Mouse (Mus musculus) embryonic facial prominence, embryonic 13.5 days (tissue): ENCODE data around the gene Bcas3. TPM values are rescaled to one million over a fixed set of nuclear protein-coding genes. Genes with fewer than 3 reads are reported as not detected.

ENCODE experiments used
- ATAC-seq: fragments of 200-750 bp; cut with Nextera tagmentation; 2 replicates; pipeline ENCODE4 v1.8.0; 2017; ENCODE audit warnings: low read depth; ENCODE audit not compliant: insufficient number of reproducible peaks, insufficient read depth, low FRiP score, low TSS enrichment
- H3K27ac ChIP-seq: fragments of 300-500 bp; sonication (generic); 2 replicates; pipeline ENCODE4 v1.5.1; 2015; ENCODE audit warnings: moderate library complexity, mild to moderate bottlenecking, inconsistent platforms
- H3K27me3 ChIP-seq: fragments of 300-500 bp; sonication (generic); 2 replicates; pipeline ENCODE4 v1.6.1; 2015; ENCODE audit warnings: mild to moderate bottlenecking, inconsistent platforms
- H3K36me3 ChIP-seq: fragments of 300-500 bp; sonication (generic); 2 replicates; pipeline ENCODE4 v1.6.1; 2015; ENCODE audit warnings: mild to moderate bottlenecking, inconsistent platforms
- H3K4me1 ChIP-seq: fragments of 300-500 bp; sonication (generic); 2 replicates; pipeline ENCODE4 v1.6.1; 2015; ENCODE audit warnings: inconsistent platforms
- H3K4me2 ChIP-seq: fragments of 300-500 bp; sonication (generic); 2 replicates; pipeline ENCODE4 v1.6.1; 2015; ENCODE audit warnings: moderate library complexity, mild to moderate bottlenecking, inconsistent platforms
- H3K4me3 ChIP-seq: fragments of 300-500 bp; sonication (generic); 2 replicates; pipeline ENCODE4 v1.5.1; 2015; ENCODE audit warnings: mild to moderate bottlenecking, inconsistent platforms
- H3K9ac ChIP-seq: fragments of 300-500 bp; sonication (generic); 2 replicates; pipeline ENCODE4 v1.6.1; 2015; ENCODE audit warnings: mild to moderate bottlenecking, inconsistent platforms
- H3K9me3 ChIP-seq: fragments of 300-500 bp; sonication (generic); 2 replicates; pipeline ENCODE4 v1.6.1; 2016; ENCODE audit warnings: inconsistent platforms
- WGBS: fragments of 180-500 bp; shearing (Covaris S2); methylation state at CpG from one replicate; pipeline ENCODE4 v1.1.7; 2015; ENCODE audit warnings: mixed read lengths; 5-methylcytosine and 5-hydroxymethylcytosine counted together
- polyA plus RNA-seq: library from polyadenylated mRNA; unstranded; fragments of >200 nt; fragmentation: Nextera tagmentation; extraction: Ambion mirVana; gene quantifications from 2 replicates; pipeline ENCODE4 v1.2.1, GENCODE M21; 2015

Bcas3 gene
- polyA plus RNA-seq, 1 experiment from 2014 or later: 33.1 TPM

DNA sequence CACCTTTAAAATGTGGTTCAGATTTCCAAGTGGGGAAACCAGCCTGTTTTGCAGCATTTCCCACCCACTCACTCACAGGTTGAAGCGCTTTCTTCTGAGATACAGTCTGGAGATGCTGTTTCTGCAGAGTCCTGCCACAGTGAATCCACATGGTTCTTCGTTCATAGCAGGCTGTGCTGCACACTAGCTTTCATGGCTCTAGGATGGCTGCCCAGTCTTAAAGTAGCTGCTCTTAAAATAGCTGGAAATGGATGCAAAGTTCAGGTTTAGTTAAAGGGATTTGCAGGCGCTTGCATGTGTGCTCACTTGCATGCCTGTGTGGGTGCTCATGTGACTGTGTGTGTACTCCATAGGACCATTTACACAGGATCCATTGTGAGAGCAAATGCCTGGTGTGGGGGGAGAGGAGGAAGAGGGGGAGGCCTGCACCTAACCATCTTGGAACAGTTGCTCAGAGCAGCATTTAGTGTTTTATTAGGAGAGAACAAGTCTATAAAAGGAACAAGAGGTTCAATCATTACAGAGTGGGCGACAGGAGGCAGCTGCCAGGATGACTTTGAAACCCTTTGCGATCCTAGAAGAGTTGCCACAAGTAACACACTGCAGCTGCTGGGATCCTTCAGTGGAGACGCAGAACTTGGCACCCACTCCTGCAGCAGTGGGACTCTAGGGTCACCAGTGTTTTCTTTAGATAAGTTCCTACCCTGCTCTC, 386.5 kb downstream of the Bcas3 start:
- H3K4me3 ChIP-seq: no peak overlapping the region
- H3K9me3 ChIP-seq: no peaks in the 10 kb centered on the region
- H3K4me2 ChIP-seq: no peak overlapping the region
- 0 out of 2 replicates have a peak, but pooled peaks cover 5% of the 10 kb centered on the region for H3K27me3 ChIP-seq
- no peak overlapping the region for H3K9ac ChIP-seq
- 46% methylated on average over 6 of the region's 6 CpGs for WGBS
- peaks cover 60% of the 10 kb centered on the region for H3K4me1 ChIP-seq
- no peaks in the 10 kb centered on the region for H3K36me3 ChIP-seq
- H3K27ac ChIP-seq: peak overlapping the region; percentile 2; the same call in 1 of the 2 replicates
- ATAC-seq: no peak

DNA sequence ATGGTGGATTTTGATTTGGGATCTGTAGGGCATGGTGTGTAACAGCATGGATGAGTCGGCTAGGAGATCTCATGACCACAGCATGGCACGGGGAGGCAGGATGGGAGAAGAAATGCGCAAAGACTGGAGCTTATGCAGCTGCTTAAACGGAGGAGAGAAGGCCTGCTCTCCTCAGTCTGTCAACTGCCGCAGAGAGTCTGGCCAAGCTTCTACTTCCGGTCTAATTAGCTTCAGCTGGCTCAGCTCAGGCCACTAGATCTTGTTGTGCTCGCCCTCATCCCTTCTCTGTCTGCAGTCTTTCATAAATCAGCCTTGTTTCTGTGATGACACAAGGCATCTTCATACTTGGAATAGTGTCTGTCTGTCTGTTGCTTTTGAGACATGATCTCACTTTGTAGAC, 393.4 kb downstream of the Bcas3 start:
- peaks cover 5% of the 10 kb centered on the region; the same call in 1 of the 2 replicates for H3K27me3 ChIP-seq
- H3K36me3 ChIP-seq: no peaks in the 10 kb centered on the region
- H3K4me1 ChIP-seq: peaks cover 36% of the 10 kb centered on the region
- no peak for ATAC-seq
- no peaks in the 10 kb centered on the region for H3K9me3 ChIP-seq
- WGBS: 49% methylated on average over 7 of the region's 7 CpGs
- no peak overlapping the region for H3K4me3 ChIP-seq
- H3K4me2 ChIP-seq: no peak overlapping the region
- peak overlapping the region; percentile 7; the same call in 1 of the 2 replicates for H3K27ac ChIP-seq
- H3K9ac ChIP-seq: no peak overlapping the region

DNA sequence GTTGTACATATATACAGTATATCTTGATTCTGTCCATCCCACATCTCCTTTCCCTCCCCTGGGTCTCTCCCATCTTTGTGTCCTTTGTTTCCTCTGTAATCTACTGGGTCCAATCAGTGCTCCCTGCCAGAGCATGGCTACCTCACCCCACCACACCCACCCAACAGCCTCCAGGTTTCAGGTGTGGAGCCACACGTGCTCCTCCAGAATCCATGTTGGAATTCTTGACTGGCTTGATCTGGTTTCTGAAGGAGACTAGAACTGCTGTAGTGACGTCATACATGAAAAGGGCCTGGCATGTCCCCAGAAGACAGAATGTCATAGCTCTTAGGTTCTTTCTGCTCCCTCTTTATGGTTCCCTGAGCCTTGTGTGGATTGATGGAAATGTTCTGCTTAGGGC, 395.9 kb downstream of the Bcas3 start:
- no peak overlapping the region for H3K4me2 ChIP-seq
- no peaks in the 10 kb centered on the region; the same call in 1 of the 2 replicates for H3K27me3 ChIP-seq
- WGBS: 87% methylated on average over 2 of the region's 2 CpGs

DNA sequence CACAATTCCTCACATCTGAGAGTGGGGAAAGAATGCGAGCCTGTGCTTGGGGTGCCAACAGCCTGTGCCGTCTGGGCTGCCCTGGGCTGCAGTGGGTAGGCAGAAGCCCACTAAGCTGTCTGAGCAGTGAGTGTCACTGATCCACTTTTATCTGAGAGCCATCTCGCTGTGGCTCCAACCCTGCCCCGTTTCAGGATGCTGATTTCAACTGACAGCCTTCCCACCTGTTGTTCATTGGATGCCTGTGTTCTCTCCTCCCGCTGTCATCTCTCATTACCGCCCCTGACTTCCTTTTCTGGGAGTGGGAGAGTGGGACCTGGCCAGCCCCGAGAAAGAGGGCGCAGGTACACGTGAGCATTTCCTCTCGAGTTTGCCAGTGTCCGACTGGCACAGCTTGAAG, 398.2 kb downstream of the Bcas3 start:
- 30% methylated on average over 11 of the region's 11 CpGs for WGBS
- no peaks in the 10 kb centered on the region; the same call in 1 of the 2 replicates for H3K27me3 ChIP-seq
- H3K4me3 ChIP-seq: no peak overlapping the region
- H3K27ac ChIP-seq: no peak overlapping the region; the same call in 1 of the 2 replicates
- no peaks in the 10 kb centered on the region for H3K9me3 ChIP-seq
- H3K36me3 ChIP-seq: no peaks in the 10 kb centered on the region
- no peak for ATAC-seq
- 0 out of 2 replicates have a peak overlapping the region, but pooled peaks have one; percentile 27 for H3K9ac ChIP-seq
- H3K4me2 ChIP-seq: no peak overlapping the region
- peaks cover 26% of the 10 kb centered on the region for H3K4me1 ChIP-seq

More for the DNA sequence above, 395.9 kb downstream of the Bcas3 start:
- Histone ChIP-seq H3K36me3 (no peaks in the 10 kb centered on the region), H3K4me1 (peaks cover 20% of the 10 kb centered on the region), H3K9me3 (no peaks in the 10 kb centered on the region), H3K9ac (no peak overlapping the region), H3K4me3 (no peak overlapping the region), H3K27ac (no peak overlapping the region)
- no peak for ATAC-seq

DNA sequence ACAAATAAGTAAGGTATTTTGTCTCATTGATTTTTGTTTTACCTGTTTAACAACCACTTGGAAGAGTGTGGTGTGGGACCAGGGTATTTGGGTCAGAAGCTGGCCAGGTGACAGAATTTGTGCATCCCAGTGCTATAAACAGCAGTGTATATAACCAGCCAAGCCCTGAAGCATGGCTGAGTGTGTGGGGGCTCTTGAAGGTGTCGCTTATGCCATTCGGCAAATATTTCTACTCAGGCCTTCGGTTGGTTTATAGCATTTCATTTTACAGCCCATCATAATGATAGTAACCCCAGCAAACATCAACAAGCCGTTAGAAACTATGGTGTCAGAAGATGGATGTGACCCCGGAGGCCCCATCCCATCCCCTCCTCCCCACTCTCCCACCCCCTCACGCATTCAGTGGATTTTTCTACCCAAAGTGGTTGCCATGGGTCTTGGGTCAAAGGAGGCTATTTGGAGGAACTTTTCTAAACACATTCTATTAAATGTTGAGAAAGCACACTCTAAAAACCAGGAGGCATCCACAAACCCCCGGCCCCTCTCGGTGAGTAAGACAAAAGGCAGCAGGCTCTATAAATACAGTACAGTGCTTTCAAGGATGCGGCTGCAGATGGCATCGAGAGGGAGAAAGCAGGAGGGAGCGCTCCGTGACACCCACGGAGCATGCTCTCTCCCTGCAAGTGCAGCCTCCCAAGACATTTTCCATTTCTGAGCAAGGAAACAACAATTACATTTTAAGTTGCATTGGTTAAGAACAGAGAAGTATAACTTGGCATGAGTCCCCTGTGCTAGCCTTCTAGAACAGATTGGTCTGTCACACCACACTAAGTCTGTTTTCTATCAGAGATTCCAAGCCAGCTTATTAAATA, 401.9 kb downstream of the Bcas3 start:
- Histone ChIP-seq H3K9me3 (no peaks in the 10 kb centered on the region), H3K4me2 (no peak overlapping the region), H3K4me1 (peaks cover 35% of the 10 kb centered on the region), H3K4me3 (no peak overlapping the region), H3K27me3 (no peaks in the 10 kb centered on the region; the same call in 1 of the 2 replicates), H3K36me3 (no peaks in the 10 kb centered on the region), H3K9ac (no peak overlapping the region), H3K27ac (no peak overlapping the region; the same call in 1 of the 2 replicates)
- 68% methylated on average over 13 of the region's 13 CpGs for WGBS
- ATAC-seq: no peak

DNA sequence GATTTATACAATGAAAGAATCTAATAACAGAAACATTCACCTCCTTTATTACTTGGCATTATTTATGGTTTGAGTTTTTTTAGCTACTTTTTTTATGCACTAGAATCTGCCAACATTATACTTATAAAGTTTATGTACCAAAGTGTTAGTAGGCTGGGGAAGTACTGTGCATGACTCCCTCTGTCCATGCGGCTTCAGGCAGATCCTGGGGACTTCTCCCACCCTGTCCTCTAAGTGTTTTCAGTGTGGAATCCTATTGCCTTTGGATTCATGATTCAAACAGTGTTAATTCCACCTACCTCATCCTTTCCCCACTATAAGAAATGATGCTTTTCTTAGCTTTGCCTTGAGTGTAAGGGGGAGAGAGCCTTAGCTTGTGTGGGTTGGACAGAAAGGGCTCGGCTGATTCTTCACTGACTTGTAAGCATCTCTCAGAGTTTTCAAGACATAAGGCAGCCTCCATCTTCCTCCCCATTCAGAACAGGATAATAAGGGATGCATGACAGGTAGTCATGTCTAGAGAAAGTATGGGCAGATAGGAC, 402.6 kb downstream of the Bcas3 start:
- Histone ChIP-seq H3K9ac (no peak overlapping the region), H3K27me3 (no peaks in the 10 kb centered on the region; the same call in 1 of the 2 replicates), H3K4me2 (no peak overlapping the region), H3K9me3 (no peaks in the 10 kb centered on the region), H3K36me3 (no peaks in the 10 kb centered on the region), H3K4me3 (no peak overlapping the region), H3K27ac (no peak overlapping the region), H3K4me1 (peaks cover 40% of the 10 kb centered on the region)
- no peak for ATAC-seq
- 77% methylated on average over 2 of the region's 2 CpGs for WGBS

DNA sequence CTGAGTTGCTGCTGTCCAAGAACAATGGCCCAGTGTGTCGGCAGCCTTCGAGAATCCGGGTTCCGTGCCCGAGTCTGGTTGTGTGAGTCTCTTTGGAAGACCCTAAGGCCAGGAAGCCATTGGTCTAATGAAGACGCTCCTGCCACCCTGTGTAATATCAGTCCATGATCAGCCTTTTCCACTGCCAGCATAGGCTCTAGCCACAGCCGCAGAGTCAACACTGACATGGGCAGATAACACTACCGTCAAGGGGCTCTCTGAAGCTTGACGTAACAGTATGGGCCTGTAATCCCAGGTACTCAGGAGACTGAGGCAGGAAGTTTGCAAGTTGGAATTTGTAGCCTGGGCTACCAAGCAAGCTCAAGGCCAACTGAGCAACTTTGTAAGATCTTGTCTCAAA, 405.9 kb downstream of the Bcas3 start:
- WGBS: 60% methylated on average over 9 of the region's 9 CpGs
- Histone ChIP-seq H3K4me1 (peaks cover 46% of the 10 kb centered on the region), H3K4me2 (no peak overlapping the region), H3K27me3 (no peaks in the 10 kb centered on the region; the same call in 1 of the 2 replicates), H3K4me3 (no peak overlapping the region), H3K27ac (no peak overlapping the region), H3K9me3 (no peaks in the 10 kb centered on the region), H3K9ac (no peak overlapping the region), H3K36me3 (no peaks in the 10 kb centered on the region)
- ATAC-seq: no peak

DNA sequence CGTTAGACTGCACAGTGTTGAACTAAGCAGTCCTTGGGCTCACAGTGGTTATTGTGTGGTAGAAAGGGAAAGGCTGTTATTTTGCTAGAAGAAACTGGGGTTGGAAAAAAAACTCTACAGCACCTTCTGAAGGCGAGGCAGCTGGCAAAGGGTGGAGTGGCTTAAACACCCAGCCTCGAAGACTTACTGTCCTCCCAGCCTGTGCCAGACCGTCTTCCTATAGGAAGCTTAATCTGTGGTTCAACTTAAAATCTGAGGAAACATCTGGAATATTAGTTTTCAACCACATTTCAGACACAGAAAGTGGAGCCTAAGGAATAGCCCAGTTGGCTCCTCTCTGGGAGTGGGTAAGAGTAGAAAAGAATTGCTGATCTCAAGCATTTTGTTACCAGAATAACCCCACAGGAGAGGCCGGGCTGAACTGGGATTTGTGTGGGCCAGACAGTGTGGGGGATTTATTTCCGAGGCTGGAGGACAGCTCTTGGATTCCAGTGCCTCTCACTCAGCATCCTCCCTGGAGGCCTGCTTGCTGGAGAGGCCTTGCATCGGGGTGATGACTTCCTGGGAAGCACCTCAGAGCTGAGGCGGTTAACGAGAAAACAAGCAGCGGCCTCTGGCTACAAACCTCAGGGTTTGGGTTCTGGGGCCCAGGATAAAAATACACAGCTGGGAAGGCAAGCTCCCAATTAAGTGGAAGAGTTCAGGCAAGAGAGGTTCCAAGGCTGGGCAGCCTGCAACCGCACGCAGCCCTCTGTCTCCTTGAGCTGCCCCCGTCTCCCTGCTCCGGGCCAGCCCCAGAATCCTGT, 406.9 kb downstream of the Bcas3 start:
- Histone ChIP-seq H3K27ac (peak overlapping the region; percentile 81), H3K9me3 (no peaks in the 10 kb centered on the region), H3K27me3 (no peaks in the 10 kb centered on the region; the same call in 1 of the 2 replicates), H3K4me1 (peaks cover 42% of the 10 kb centered on the region), H3K36me3 (no peaks in the 10 kb centered on the region), H3K4me3 (no peak overlapping the region), H3K9ac (peak overlapping the region; percentile 36; the same call in 1 of the 2 replicates), H3K4me2 (peak overlapping the region; percentile 22; the same call in 1 of the 2 replicates)
- peak; percentile 67 for ATAC-seq
- WGBS: 27% methylated on average over 14 of the region's 14 CpGs

DNA sequence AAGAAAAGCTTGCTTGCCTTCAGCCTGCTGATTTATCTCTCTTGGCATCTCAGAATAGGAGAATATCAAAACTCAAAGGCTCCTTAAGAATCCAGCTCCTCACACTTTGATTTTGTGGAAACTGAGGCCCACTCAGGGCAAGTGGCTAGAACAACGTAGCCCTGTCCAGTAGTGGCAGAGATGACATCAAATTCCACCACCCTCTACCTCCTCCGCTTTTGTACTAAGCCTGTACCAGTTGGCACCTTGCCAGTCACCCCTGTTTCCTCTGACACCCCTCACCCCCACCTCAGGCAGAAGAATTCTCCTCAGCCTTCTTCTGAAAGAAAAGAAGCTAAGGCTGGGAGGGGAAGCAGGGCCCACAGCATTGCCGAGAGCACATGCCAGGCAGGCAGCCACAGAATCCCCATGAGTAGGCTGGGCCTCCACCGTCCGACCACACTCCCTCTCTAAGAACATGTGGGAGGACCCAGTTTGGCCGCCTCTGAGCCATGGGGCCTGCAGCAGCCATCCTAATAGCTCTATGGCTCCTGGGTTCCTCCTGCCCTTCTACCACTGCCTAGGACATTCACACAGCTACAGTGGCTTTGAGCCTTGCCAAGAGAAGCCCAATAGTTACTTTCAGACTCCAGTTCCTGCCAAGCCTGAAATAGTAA, 407.6 kb downstream of the Bcas3 start:
- 16% methylated on average over 6 of the region's 6 CpGs for WGBS
- Histone ChIP-seq H3K27me3 (no peaks in the 10 kb centered on the region; the same call in 1 of the 2 replicates), H3K4me1 (peaks cover 37% of the 10 kb centered on the region), H3K4me2 (peak overlapping the region; percentile 22), H3K4me3 (no peak overlapping the region), H3K9ac (peak overlapping the region; percentile 36; the same call in 1 of the 2 replicates), H3K9me3 (no peaks in the 10 kb centered on the region), H3K36me3 (no peaks in the 10 kb centered on the region), H3K27ac (peak overlapping the region; percentile 81)
- peak; percentile 44 for ATAC-seq

DNA sequence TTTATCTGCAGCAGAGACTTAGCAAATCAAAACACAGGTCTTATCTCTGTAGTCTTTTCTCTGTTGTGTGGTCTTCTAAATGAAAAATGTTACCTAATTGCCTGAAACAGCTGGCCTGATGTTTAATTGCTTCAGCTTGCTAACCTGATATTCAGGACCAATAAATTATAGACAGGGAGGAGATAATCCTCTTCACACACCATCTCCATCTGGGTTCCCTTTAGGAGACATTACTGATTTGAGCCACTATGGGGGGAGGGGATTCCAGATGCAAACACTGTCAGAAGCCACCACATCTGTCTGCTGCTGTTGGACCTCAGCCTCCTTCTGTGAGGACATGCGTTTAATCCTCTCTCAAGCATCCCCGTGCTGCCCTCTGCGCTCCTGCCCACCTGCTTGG, 408.2 kb downstream of the Bcas3 start:
- H3K27ac ChIP-seq: peak overlapping the region; percentile 81
- 83% methylated on average over 3 of the region's 3 CpGs for WGBS
- peaks cover 41% of the 10 kb centered on the region for H3K4me1 ChIP-seq
- no peak overlapping the region for H3K4me2 ChIP-seq
- no peaks in the 10 kb centered on the region; the same call in 1 of the 2 replicates for H3K27me3 ChIP-seq
- no peaks in the 10 kb centered on the region for H3K36me3 ChIP-seq
- no peak for ATAC-seq
- no peak overlapping the region for H3K4me3 ChIP-seq
- H3K9ac ChIP-seq: peak overlapping the region; percentile 36; the same call in 1 of the 2 replicates
- H3K9me3 ChIP-seq: no peaks in the 10 kb centered on the region
